Mouse (Mus musculus): ENCODE results near the gene Vmn2r70. TPM values are rescaled to one million over a fixed set of nuclear protein-coding genes. Genes with fewer than 3 reads are reported as not detected.

The Vmn2r70 gene
- not detected for total RNA-seq (2021)
- long read RNA-seq: 0 reads

GRCm38 (mm10) chr7:85569092-85569491 lies at the start of gene Vmn2r70:
Gene Vmn2r70 (minus strand): TSS chr7:85569192.
- DNase-seq (ENCODE audit: low spot score in 2 of 2): no peak

- DNase-seq (ENCODE audit: low spot score in 2 of 2): no peak
Observed at GRCm38 (mm10) chr7:85562787-85563186, 6.2 kb downstream of the Vmn2r70 start, which contains the start of gene Vmn2r71. Gene Vmn2r71 (plus strand): TSS chr7:85563087.

- DNase-seq (ENCODE audit: low spot score in 2 of 2): no peak
Observed at GRCm38 (mm10) chr7:85543118-85543517, 25.9 kb downstream of the Vmn2r70 start.

GRCm38 (mm10) chr7:85542108-85542507 lies 26.9 kb downstream of the Vmn2r70 start:
- no peak for DNase-seq (ENCODE audit: low spot score in 2 of 2)

Other genes starting within 250 kb of the Vmn2r70 start
- not detected for gene Vmn2r69, start 153.3 kb downstream of the Vmn2r70 start, total RNA-seq (2021)
- not detected for gene Vmn2r71, start 6.1 kb downstream of the Vmn2r70 start, total RNA-seq (2021)
- gene Vmn2r72, start 185.9 kb upstream of the Vmn2r70 start, total RNA-seq (2021): not detected